Mouse (Mus musculus) lung, postnatal 0 days (tissue): ENCODE measurements at regions not wholly inside any gene's neighbourhood (a gene's known extent, or its start where the extent isn't known, plus 50 kb on each side); places are given as distances from the start of the nearest gene placed in this dataset.

ENCODE experiments used
- CTCF ChIP-seq: IDR thresholded peaks from 2 replicates; pipeline ENCODE4 v1.5.1; 2016; ENCODE audit warnings: antibody characterized with exemption, mild to moderate bottlenecking
- EP300 ChIP-seq: IDR thresholded peaks from 2 replicates; pipeline ENCODE4 v1.6.1; 2016; ENCODE audit warnings: antibody characterized with exemption, mild to moderate bottlenecking, control low read depth

DNA sequence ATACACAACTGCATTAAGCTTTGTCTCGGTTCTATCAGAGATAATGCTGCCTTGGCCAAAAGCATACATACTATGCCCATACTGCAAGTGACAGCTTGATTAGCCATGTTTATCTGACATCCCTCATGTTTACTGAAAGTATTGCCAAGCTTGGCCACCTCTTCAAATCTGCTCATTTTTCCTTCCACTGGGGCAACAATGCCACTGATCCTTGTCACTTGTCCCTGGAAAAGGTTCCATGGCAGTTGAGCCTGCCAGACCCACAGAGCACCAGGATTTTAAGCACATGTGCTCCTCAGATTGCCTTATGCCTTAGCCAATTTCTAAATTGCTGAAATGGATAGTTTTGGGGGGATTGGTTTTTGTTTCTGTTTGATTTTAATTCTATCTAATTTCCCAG lies 189.8 kb upstream of the Gm9972 start:
- TF ChIP-seq EP300 (no peak), CTCF (no peak)
